Mouse (Mus musculus) neural tube, embryonic 11.5 days (tissue): ENCODE data around the gene Olfr322. TPM values are rescaled to one million over a fixed set of nuclear protein-coding genes. Genes with fewer than 3 reads are reported as not detected.
"Not testable (repeated sequence)": the region's sequence is repeated elsewhere in the genome, so short reads cannot be mapped to it uniquely, and the experiment has no call there.

Experiments
- ATAC-seq: fragments of 200-750 bp; cut with Nextera tagmentation; 2 replicates; pipeline ENCODE4 v1.8.0; 2017; ENCODE audit warnings: moderate number of reproducible peaks, mild to moderate bottlenecking, moderate TSS enrichment, moderate library complexity; ENCODE audit not compliant: insufficient read depth, low FRiP score, low TSS enrichment
- DNase-seq: peaks from one replicate; pipeline ENCODE4 v3.0.0-alpha.2; 2015; ENCODE audit warnings: low spot score
- H3K27ac ChIP-seq: fragments of 300-500 bp; sonication (generic); 2 replicates; pipeline ENCODE4 v1.5.1; 2014; ENCODE audit warnings: low read depth, mild to moderate bottlenecking, low read length
- H3K27me3 ChIP-seq: fragments of 300-500 bp; sonication (generic); 2 replicates; pipeline ENCODE4 v1.6.1; 2014; ENCODE audit warnings: mild to moderate bottlenecking, low read length, mixed read lengths; ENCODE audit not compliant: control insufficient read depth, insufficient read depth
- H3K36me3 ChIP-seq: fragments of 300-500 bp; sonication (generic); 2 replicates; pipeline ENCODE4 v1.6.1; 2014; ENCODE audit warnings: mild to moderate bottlenecking, low read length, moderate library complexity, mixed read lengths; ENCODE audit not compliant: control insufficient read depth, insufficient read depth
- H3K4me1 ChIP-seq: fragments of 300-500 bp; sonication (generic); 2 replicates; pipeline ENCODE4 v1.6.1; 2014; ENCODE audit warnings: low read length, mixed read lengths; ENCODE audit not compliant: control insufficient read depth, insufficient read depth
- H3K4me2 ChIP-seq: fragments of 300-500 bp; sonication (generic); 2 replicates; pipeline ENCODE4 v1.6.1; 2014; ENCODE audit warnings: low read depth, mild to moderate bottlenecking, moderate library complexity
- H3K4me3 ChIP-seq: fragments of 300-500 bp; sonication (generic); 2 replicates; pipeline ENCODE4 v1.5.1; 2014; ENCODE audit warnings: low read depth, low read length
- H3K9ac ChIP-seq: fragments of 300-500 bp; sonication (generic); 2 replicates; pipeline ENCODE4 v1.6.1; 2014; ENCODE audit warnings: mild to moderate bottlenecking, low read length
- H3K9me3 ChIP-seq: fragments of 300-500 bp; sonication (generic); 2 replicates; pipeline ENCODE4 v1.6.1; 2016; ENCODE audit warnings: low read length; ENCODE audit not compliant: control insufficient read depth
- WGBS: fragments of 180-500 bp; shearing (Covaris S2); extraction: QIAGEN DNeasy Blood & Tissue Kit; methylation state at CpG from one replicate; pipeline ENCODE4 v1.1.7; 2014; 5-methylcytosine and 5-hydroxymethylcytosine counted together
- polyA plus RNA-seq: library from polyadenylated mRNA; unstranded; fragments of >200 nt; fragmentation: Nextera tagmentation; extraction: Ambion mirVana; gene quantifications from 2 replicates; pipeline ENCODE4 v1.2.1, GENCODE M21; 2014

Olfr322 gene
- polyA plus RNA-seq, 1 experiment from 2014 or later = not detected

GRCm38 (mm10) chr11:58671825-58672224 lies 13.2 kb downstream of the Olfr322 start:
- DNase-seq (no peak), ATAC-seq (no peak)
- Histone ChIP-seq H3K4me2 (no peak overlapping the region), H3K4me3 (no peak overlapping the region), H3K4me1 (no peaks in the 10 kb centered on the region), H3K36me3 (no peaks in the 10 kb centered on the region), H3K27ac (no peak overlapping the region), H3K9me3 (no peaks in the 10 kb centered on the region), H3K9ac (no peak overlapping the region), H3K27me3 (no peaks in the 10 kb centered on the region)
- WGBS = 53% methylated on average over 4 of the region's 4 CpGs

- Histone ChIP-seq H3K4me3 (no peak within 1 kb of the TSS), H3K36me3 (no peaks in the 10 kb centered on the region), H3K27me3 (no peaks in the 10 kb centered on the region), H3K9me3 (no peaks in the 10 kb centered on the region), H3K4me2 (no peak within 1 kb of the TSS), H3K9ac (no peak within 1 kb of the TSS), H3K27ac (no peak within 1 kb of the TSS), H3K4me1 (no peaks in the 10 kb centered on the region)
- no peak for DNase-seq
- WGBS = 90% methylated on average over 1 of the region's 1 CpGs
- no peak for ATAC-seq
These were observed 22.2 kb downstream of the Olfr322 start, which contains the start of gene Olfr320 for GRCm38 (mm10) chr11:58680799-58681198. Olfr320 (plus strand) TSS chr11:58681099.

GRCm38 (mm10) chr11:58698862-58699261 lies 40.3 kb downstream of the Olfr322 start, which contains the start of gene Olfr319:
Olfr319 (plus strand) TSS chr11:58699162.
- H3K9me3 ChIP-seq = no peaks in the 10 kb centered on the region
- H3K4me1 ChIP-seq = no peaks in the 10 kb centered on the region
- no peak within 1 kb of the TSS for H3K4me3 ChIP-seq
- ATAC-seq = no peak
- no peaks in the 10 kb centered on the region for H3K27me3 ChIP-seq
- no peak within 1 kb of the TSS for H3K9ac ChIP-seq
- H3K27ac ChIP-seq = no peak within 1 kb of the TSS
- no peak within 1 kb of the TSS for H3K4me2 ChIP-seq
- 85% methylated on average over 3 of the region's 3 CpGs for WGBS
- DNase-seq = no peak
- H3K36me3 ChIP-seq = no peaks in the 10 kb centered on the region

GRCm38 (mm10) chr11:58709086-58709485 lies 50.5 kb downstream of the Olfr322 start:
- Histone ChIP-seq H3K36me3 (no peaks in the 10 kb centered on the region), H3K4me3 (no peak overlapping the region), H3K9me3 (no peaks in the 10 kb centered on the region), H3K9ac (no peak overlapping the region), H3K27me3 (no peaks in the 10 kb centered on the region), H3K27ac (no peak overlapping the region), H3K4me1 (no peaks in the 10 kb centered on the region), H3K4me2 (no peak overlapping the region)
- DNase-seq (no peak), ATAC-seq (no peak)
- WGBS = 78% methylated on average over 11 of the region's 11 CpGs

- H3K4me1 ChIP-seq, DNase-seq, H3K9ac ChIP-seq, H3K4me3 ChIP-seq, H3K4me2 ChIP-seq, H3K9me3 ChIP-seq, H3K27ac ChIP-seq, H3K27me3 ChIP-seq, ATAC-seq, H3K36me3 ChIP-seq: not testable (repeated sequence)
- 90% methylated on average over 6 of the region's 7 CpGs for WGBS
These were observed 59.1 kb downstream of the Olfr322 start for GRCm38 (mm10) chr11:58717723-58718122.

Other genes with a start within 250 kb of the Olfr322 start
- not detected in 2 replicates for gene 1810065E05Rik, start 237.7 kb upstream of the Olfr322 start, polyA plus RNA-seq
- not detected in 2 replicates for gene Gm12253, start 226.2 kb upstream of the Olfr322 start, polyA plus RNA-seq
- not detected in 2 replicates for gene Lypd9, start 205.9 kb upstream of the Olfr322 start, polyA plus RNA-seq
- gene Olfr30, start 196.5 kb upstream of the Olfr322 start, polyA plus RNA-seq = not detected in 2 replicates
- gene Olfr332, start 166.2 kb upstream of the Olfr322 start, polyA plus RNA-seq = not detected in 2 replicates
- not detected in 2 replicates for gene Olfr331, start 156.2 kb upstream of the Olfr322 start, polyA plus RNA-seq
- gene Olfr330, start 123.9 kb upstream of the Olfr322 start, polyA plus RNA-seq = not detected in 2 replicates
- gene Olfr329-ps, start 112.4 kb upstream of the Olfr322 start, polyA plus RNA-seq = not detected in 2 replicates
- not detected in 2 replicates for gene Olfr328, start 103.1 kb upstream of the Olfr322 start, polyA plus RNA-seq
- not detected in 2 replicates for gene Olfr224, start 88.2 kb upstream of the Olfr322 start, polyA plus RNA-seq
- not detected in 2 replicates for gene Olfr325, start 81.1 kb upstream of the Olfr322 start, polyA plus RNA-seq
- gene Olfr324, start 63.7 kb upstream of the Olfr322 start, polyA plus RNA-seq = not detected in 2 replicates
- not detected in 2 replicates for gene 2210407C18Rik, start 42.7 kb upstream of the Olfr322 start, polyA plus RNA-seq
- not detected in 2 replicates for gene Olfr323, start 28.3 kb upstream of the Olfr322 start, polyA plus RNA-seq
- gene Trim58, start 18.3 kb upstream of the Olfr322 start, polyA plus RNA-seq = 0.31 and 0.39 TPM in 2 replicates
- not detected in 2 replicates for gene Olfr320, start 22.3 kb downstream of the Olfr322 start, polyA plus RNA-seq
- gene Olfr319, start 40.4 kb downstream of the Olfr322 start, polyA plus RNA-seq = not detected in 2 replicates
- gene Olfr318, start 65.2 kb downstream of the Olfr322 start, polyA plus RNA-seq = not detected in 2 replicates
- not detected in 2 replicates for gene Olfr317, start 80.4 kb downstream of the Olfr322 start, polyA plus RNA-seq
- gene Olfr316, start 94.0 kb downstream of the Olfr322 start, polyA plus RNA-seq = not detected in 2 replicates
- gene Olfr315, start 114.4 kb downstream of the Olfr322 start, polyA plus RNA-seq = not detected in 2 replicates
- gene Olfr314, start 124.2 kb downstream of the Olfr322 start, polyA plus RNA-seq = not detected in 2 replicates
- 6.3 and 6.8 TPM in 2 replicates for gene Fam183b, start 143.2 kb downstream of the Olfr322 start, polyA plus RNA-seq
- not detected in 2 replicates for gene Olfr313, start 156.2 kb downstream of the Olfr322 start, polyA plus RNA-seq
- gene Olfr312, start 170.5 kb downstream of the Olfr322 start, polyA plus RNA-seq = not detected in 2 replicates
- not detected in 2 replicates for gene Olfr311, start 180.5 kb downstream of the Olfr322 start, polyA plus RNA-seq
- 16.0 and 19.9 TPM in 2 replicates for gene Gm12258, start 188.4 kb downstream of the Olfr322 start, polyA plus RNA-seq
- gene 2810021J22Rik, start 208.4 kb downstream of the Olfr322 start, polyA plus RNA-seq = 11.0 and 13.0 TPM in 2 replicates
- 6.1 and 7.2 TPM in 2 replicates for gene Zfp39, start 245.4 kb downstream of the Olfr322 start, polyA plus RNA-seq